Mouse (Mus musculus) megakaryocyte, embryonic 14.5 days (primary cell): ENCODE results near the gene Rfx1.

Experiments used
- FLI1 ChIP-seq: IDR thresholded peaks from 2 replicates; pipeline ENCODE4 v1.6.1; 2012; ENCODE audit warnings: low read length, inconsistent platforms, mixed read lengths
- GATA1 ChIP-seq: IDR thresholded peaks from 3 replicates; pipeline ENCODE4 v1.6.1; 2012; ENCODE audit warnings: mixed read lengths, low read length, inconsistent platforms, borderline replicate concordance

DNA sequence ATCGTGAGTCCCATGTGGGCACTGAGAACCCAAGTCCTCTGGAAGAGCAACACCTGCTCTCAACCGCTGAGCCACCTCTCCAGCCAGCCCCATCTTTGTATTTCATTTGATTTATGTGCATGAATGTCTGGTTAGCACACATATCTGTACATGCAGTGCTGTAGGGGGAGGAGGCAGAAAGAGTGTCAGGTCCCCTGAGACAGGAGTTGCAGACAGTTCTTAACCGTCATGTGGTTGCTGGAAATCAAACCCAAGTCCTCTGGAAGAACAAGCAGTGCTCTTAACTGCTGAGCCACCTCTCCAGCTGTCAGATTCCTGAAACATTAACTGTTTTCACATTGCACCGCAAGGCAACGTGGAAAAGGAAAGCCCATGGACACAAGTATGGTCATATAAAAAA is 18.5 kb upstream of the Rfx1 start:
- no peak for TF ChIP-seq FLI1
- no peak for TF ChIP-seq GATA1
